Mouse (Mus musculus): ENCODE measurements around the gene Mex3a. TPM values are rescaled to one million over a fixed set of nuclear protein-coding genes. Genes with fewer than 3 reads are reported as not detected.
A peak's percentile ranks its signal among the peaks of the same experiment; 100 is the strongest.

Gene Mex3a
- total RNA-seq (2021), result 1 to 10 TPM in 1 of 2 experiments, under 1 TPM in 1; 0.64 to 1.6 TPM
- long read RNA-seq, experiment 1, partial matches to known transcripts, result 0 of 1 reads
- long read RNA-seq, experiment 1, other reads (novel, unspliced or antisense), result 1 of 1 reads
- long read RNA-seq, experiment 2, result 0 reads

GRCm38 (mm10) chr3:88532299-88532674, at the start of gene Mex3a:
Gene Mex3a, plus strand, starts transcription at chr3:88532395.
- no peak for DNase-seq
- intact Hi-C loops (cut with DNase I; ENCODE audit: low total_unique reads), result no loop called here

DNA sequence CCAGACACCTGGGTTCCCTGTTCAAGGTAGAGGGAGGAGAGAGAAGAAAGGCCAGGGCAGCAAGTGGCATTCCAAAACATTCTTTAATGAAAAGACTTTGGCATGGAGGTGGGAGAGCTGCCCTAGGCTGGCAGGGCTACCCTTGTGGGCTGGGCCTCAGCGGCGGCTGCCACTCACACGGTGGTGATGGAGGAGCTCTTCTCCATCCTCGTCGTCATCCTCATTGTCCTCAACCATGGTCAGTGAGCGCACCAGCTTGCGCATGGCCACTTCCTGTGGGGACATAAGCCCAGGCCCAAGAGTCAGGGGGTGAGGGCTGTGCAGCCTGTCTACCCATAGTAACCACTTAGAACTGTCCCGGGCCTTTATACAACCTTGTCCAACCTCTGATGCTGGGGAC, 49.1 kb upstream of the Mex3a start:
- DNase-seq, result no peak
- intact Hi-C loops (cut with DNase I; ENCODE audit: low total_unique reads), result no loop called here

- intact Hi-C loops (cut with DNase I; ENCODE audit: low total_unique reads), result no loop called here
- DNase-seq, result peak; percentile 77
These were observed 48.6 kb upstream of the Mex3a start for GRCm38 (mm10) chr3:88483621-88484020.

DNA sequence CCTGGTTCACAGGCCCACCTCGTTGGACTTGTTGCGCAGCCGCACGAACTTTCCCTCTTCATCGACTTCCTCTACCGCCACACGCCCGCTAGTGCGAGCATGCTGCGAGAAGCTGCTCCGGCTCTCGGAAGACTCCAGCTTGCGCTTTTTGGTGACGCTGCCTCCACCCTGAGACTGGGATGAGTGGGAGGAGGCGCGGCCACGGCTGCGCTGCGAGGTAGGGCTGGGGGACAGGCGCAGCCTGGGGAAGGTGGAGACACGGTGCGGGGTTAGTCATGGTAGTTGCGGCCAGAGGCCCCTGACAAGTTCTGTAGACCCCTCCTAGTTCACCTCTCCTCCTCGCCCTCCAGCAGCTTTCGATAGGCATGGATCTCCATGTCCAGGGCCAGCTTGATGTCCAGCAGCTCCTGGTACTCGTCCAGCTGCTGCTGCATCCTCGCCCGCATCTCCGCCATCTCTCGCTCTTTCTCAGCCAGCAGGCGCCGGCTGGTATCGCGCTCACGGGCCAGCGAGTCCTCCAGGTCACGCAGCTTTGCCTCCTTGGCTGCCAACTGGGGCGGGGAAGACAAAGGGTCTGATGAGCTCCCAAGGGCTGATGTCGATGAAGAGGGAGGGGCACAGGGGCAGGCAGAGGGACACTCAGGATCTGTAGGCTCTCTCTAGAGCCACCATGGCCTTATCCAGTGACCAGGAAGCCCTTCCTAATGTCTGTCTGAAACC, 47.4 kb upstream of the Mex3a start:
- intact Hi-C loops (cut with DNase I; ENCODE audit: low total_unique reads), result no loop called here
- DNase-seq, result no peak

DNA sequence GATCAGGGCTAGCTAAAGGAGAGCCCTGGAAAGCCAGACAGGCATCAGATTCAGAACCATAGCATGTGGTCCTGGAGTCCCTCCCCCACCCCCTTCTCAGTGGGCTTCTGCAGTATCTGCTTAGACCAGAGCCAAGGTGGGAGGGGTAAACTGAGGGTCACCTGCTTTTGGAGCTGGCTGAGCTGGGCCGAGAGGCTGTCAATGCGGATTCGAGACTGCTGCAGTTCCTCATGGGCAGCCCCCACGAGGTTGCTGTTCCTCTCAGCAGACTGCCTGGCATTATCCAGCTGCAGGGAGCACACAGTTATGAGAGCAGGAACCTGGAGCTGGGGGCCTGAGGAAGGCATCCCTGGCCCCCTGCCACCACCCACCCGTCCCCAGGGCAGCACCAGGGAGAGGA, 46.2 kb upstream of the Mex3a start:
- intact Hi-C loops (cut with DNase I; ENCODE audit: low total_unique reads), result loop anchor here (2.0 kb wide), 1 partner anchor 35 kb away; no protein-coding TSS in a partner anchor
- DNase-seq, result no peak

- intact Hi-C loops (cut with DNase I; ENCODE audit: low total_unique reads), result loop anchor here (2.0 kb wide), 1 partner anchor 34 kb away; no protein-coding TSS in a partner anchor
These were observed 45.3 kb upstream of the Mex3a start for GRCm38 (mm10) chr3:88486887-88487286.

GRCm38 (mm10) chr3:88487396-88487795, 44.8 kb upstream of the Mex3a start:
- intact Hi-C loops (cut with DNase I; ENCODE audit: low total_unique reads), result loop anchor here (2.0 kb wide), 1 partner anchor 33 kb away; no protein-coding TSS in a partner anchor
- DNase-seq, result no peak

More at GRCm38 (mm10) chr3:88486887-88487286, 45.3 kb upstream of the Mex3a start:
- DNase-seq, result no peak

DNA sequence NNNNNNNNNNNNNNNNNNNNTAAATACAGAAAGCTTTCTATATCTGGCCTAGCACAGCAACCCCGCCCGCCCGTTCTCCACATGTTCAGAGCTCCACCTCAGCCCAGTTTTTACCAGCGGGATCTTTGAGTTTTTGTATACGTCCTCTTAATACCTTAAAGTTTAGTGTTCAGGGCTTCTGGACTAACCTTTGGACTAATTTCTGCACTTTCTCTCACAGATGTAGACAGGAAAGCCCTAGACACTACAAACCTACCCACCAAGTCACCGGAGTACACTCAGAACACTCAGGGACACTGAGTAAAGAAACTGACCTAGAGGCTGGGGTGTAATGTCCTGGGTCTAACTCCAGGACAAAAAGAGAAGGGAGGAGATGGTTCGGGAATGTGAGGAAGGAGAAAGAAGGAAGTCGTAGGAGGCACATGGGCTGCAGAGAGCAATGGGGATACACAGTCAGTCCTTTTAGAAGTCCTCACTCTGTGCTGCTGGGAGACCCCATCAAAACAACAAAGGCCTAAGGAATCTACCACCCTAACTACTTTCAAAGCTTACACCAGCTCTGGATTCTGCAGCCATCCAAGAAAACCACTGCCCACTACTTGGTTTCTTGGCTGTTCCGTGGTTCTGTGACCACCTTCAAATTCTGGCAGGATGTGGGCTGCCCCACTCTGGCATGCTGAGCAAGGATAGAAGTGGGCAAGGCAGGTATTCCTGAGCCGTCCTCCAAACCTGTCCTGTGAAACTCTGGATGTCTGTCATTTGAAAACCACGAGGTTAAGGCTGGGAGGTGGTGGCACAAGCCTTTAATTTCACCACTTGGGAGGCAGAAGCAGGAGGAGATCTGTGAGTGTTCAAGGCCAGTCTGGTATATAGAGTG, 38.3 kb upstream of the Mex3a start:
- intact Hi-C loops (cut with DNase I; ENCODE audit: low total_unique reads), result no loop called here
- DNase-seq, result no peak

- peak; percentile 71 for DNase-seq
- intact Hi-C loops (cut with DNase I; ENCODE audit: low total_unique reads), result no loop called here
These were observed 37.2 kb upstream of the Mex3a start for GRCm38 (mm10) chr3:88494836-88495628.

DNA sequence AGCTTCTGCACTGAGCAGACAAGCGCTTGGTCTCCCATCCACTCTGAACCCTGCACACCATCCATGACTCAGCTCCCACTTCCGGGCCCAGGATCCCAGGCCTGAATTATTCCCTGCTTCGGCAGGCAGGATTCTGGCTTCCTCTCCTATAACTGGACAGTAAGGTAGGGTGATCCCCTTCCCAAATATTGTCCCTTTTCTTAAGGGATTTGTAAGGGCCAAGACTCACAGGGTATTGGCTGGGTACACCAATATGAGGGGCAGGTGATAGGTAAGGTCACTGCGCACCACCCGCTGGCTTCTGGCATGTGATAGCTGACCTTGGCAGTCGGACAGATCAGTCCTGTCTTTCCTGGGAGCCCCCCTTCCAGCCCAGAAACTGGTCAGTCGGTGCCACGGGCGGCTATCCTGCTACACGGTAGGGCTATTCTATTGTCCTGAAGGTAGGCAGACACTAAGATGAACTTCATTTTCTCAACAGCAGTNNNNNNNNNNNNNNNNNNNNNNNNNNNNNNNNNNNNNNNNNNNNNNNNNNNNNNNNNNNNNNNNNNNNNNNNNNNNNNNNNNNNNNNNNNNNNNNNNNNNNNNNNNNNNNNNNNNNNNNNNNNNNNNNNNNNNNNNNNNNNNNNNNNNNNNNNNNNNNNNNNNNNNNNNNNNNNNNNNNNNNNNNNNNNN, 36.3 kb upstream of the Mex3a start:
- no peak for DNase-seq
- intact Hi-C loops (cut with DNase I; ENCODE audit: low total_unique reads), result no loop called here

DNA sequence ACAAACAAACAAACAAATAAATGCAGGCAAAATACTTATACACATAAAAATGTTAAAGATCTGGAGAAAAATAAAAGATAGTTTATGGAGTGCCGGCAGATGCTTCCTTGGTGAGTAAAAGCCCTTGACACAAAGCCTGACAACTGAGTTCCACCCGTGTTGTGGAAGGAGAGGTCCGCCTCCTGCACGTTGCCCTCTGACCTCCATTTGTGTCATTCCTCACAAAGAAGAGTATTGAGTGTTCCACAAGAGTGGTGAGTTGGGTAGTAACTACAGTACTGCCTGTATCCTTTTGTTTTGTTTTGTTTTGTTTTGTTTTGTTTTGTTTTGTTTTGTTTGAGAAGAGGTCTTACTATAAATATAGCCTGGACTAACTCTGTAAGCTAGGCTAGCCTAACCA, 32.6 kb upstream of the Mex3a start:
- intact Hi-C loops (cut with DNase I; ENCODE audit: low total_unique reads), result no loop called here
- DNase-seq, result no peak

DNA sequence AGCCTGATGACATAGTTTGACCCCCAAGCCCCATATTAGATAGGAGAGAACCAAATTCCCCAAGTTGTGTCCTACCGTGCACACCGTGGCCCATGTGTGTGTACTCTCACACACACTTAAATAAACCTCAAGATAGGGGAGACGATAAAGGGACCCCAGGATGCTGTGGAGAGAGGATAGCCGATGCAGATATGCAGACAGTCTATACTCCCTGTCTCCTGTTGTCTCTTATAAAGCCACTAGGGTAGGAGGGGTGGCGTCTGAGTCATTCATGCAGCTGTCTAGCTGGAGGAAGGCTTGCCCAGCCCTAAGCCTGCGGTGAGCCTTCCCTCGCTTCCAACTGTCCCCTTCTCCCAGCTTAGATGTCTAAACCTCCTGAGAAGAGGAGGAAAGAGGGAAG, 32.1 kb upstream of the Mex3a start:
- DNase-seq, result no peak

DNA sequence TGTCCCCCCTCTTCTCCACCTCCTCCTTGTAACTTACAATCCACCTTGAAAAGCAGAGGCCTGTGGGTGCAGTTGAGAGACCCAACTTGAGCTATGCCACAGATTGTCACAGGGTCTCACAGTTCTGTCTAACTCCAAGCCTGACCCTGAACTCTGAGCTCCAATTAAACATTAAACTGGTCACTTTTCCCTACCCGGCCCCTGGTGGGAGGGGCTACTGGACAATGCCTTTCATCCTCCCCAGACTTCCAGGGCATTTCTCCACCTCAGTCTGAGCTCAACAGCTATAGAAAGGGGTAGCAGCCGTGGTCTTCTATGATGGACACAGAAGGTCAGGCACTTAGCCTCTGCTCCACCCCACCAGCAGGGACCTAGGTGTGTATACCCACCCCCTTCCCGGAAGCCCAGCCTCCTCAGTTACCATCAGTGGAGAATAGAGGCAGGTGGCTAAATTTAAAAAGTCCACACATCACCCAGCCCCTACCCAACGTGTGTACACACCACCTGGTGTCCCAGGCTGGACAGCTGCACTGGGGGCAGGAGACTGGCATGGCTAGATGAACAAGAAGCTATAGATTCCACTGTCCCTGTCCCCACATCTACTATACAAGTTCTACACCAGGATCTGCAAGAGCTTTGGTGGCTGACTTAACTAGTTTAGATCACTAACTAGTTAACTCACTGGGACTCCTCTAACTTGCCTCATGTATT, 31.4 kb upstream of the Mex3a start:
- DNase-seq, result no peak
- intact Hi-C loops (cut with DNase I; ENCODE audit: low total_unique reads), result no loop called here

More for the DNA sequence above, 32.1 kb upstream of the Mex3a start:
- intact Hi-C loops (cut with DNase I; ENCODE audit: low total_unique reads), result no loop called here

DNA sequence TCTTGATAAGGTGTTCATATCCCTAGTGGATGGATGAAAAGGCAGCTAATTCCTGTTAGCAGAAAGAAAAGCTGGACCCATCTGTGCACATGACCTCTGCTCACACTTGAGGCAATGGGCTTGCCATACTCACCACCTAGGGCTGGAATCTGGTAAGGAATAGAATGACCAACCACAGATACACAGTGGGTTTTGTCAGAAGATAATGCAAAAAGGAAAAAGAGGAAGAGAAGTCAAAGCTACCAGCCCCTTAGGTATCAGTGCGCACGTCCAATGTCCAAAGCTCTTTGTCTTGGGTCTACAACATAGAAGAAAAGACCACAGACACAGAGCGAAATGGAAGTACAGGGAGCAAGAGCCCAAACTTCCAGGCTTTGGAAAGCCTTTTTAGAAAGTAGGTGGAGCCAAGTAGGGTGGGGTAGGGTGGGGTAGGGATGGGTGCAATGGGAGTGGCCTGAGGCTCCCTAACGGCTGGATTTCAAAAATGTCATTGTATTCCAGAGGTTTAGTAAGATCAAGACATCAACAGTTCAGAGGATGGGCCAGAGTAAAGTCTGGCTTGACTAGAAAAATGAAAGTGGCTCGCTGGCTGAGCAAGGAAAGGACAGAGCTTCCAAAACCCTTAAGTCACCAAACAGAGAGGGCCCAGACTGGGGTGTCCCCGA, 30.7 kb upstream of the Mex3a start:
- no peak for DNase-seq
- intact Hi-C loops (cut with DNase I; ENCODE audit: low total_unique reads), result no loop called here

- intact Hi-C loops (cut with DNase I; ENCODE audit: low total_unique reads), result no loop called here
- DNase-seq, result no peak
These were observed 30.1 kb upstream of the Mex3a start for GRCm38 (mm10) chr3:88502031-88502571.

DNA sequence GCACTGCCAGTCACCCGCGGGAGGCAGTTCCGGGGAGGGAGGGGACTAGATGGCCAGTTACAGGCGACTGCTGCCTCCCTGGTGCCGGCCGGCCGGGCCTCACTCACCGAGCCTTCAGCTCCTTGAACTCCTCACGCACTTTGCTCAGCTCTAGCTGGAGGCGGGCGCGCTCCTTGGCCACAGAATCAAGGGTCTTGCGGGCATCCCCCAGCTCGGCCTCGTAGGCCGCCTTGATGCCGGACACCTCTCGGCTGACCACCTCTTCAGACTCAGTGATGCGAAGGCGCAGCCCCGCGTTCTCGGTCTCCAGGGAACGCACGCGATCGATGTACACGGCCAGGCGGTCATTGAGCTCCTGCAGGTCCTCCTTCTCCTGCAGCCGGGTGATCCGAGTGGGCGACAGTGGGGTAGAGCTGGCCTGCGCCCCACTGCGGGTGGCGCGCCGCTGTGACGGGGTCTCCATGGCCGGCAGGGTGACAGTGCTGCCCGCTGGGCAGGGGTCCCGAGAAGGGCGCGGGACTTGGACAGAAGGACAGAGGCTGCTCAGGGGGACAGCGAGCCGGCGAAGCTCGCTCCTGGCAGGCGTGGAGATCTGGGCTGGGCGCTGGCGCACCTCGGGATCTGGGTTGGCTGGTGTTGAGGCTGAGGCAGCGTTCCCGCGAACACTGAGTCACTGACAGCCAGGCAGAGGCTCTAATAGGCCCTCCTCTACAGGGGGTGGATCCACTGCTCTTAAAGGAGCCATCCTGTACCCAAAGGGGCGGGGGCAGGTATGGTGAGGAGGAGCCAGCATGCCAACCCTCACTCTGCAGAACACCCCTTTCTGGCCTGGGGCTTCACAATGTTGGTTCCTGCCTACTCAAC, 29.3 kb upstream of the Mex3a start:
- intact Hi-C loops (cut with DNase I; ENCODE audit: low total_unique reads), result no loop called here
- peak; percentile 93 for DNase-seq

DNA sequence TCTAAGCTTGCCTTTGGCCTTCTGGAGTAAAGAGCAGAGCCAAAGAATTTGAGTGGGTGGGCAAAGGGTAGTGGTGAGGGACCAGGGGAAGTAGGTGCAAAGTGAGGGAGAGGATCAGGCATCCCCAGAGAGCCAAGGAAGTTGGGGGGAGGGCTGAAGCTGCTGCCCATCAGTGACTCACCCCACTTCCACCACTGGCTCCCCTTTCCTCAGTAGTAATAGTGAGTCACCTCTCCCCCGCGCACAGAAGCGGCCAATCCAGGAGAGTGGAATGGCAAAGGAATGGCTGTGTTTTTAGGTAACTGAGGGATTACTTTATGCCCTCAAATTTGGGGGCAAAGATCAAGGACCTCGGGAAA, 28.7 kb upstream of the Mex3a start:
- DNase-seq, result peak; percentile 63
- intact Hi-C loops (cut with DNase I; ENCODE audit: low total_unique reads), result no loop called here

All from gastrocnemius, postnatal 14 days (tissue).